Mouse (Mus musculus) small intestine, adult 2 months (tissue): ENCODE measurements around the gene Map2k6.

Experiments
- CTCF ChIP-seq: fragments of 200-500 bp; IDR thresholded peaks from 2 replicates; pipeline ENCODE4 v1.5.1; 2012; ENCODE audit warnings: low read depth, mild to moderate bottlenecking, control low read depth, inconsistent platforms, low read length, moderate library complexity, mixed read lengths; ENCODE audit not compliant: insufficient replicate concordance, insufficient read length; ENCODE audit errors: extremely low read depth
- POLR2A ChIP-seq: fragments of 200-500 bp; IDR thresholded peaks from 2 replicates; pipeline ENCODE4 v1.6.1; 2012; ENCODE audit warnings: low read depth, mild to moderate bottlenecking, control low read depth, inconsistent platforms, low read length, moderate library complexity

DNA sequence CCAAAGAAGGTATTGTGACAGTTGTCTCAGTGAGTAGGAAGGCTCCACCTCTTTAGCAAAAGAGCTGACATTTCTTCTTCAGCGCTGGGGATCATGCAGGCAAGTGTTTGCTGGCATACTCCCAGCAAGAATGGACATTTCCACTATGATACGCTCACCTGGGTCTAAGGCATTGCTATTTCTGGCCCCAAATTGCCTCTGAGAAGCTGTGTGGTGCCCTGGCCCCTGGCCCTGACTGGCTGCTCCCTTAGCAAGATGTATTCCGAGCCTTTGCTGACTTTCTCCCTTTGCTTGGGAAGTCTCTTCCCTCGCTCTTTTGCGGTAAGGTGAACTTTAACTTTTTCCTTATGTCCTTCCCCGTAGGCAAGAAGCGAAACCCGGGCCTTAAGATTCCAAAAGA lies 83.3 kb downstream of the Map2k6 start:
- TF ChIP-seq CTCF, result no peak
- TF ChIP-seq POLR2A, result no peak
